Mouse (Mus musculus): ENCODE data around the gene Srbd1. TPM values are rescaled to one million over a fixed set of nuclear protein-coding genes. Genes with fewer than 3 reads are reported as not detected.

The Srbd1 gene
- total RNA-seq (2021), result 10 to 100 TPM; 13.0 to 13.6 TPM
- long read RNA-seq, experiment 1, transcript Srbd1-201 (21 exons, 3,530 nt), result major isoform, 8 of 9 reads
- long read RNA-seq, experiment 1, partial matches to known transcripts, result 1 of 9 reads
- long read RNA-seq, experiment 1, other reads (novel, unspliced or antisense), result 0 of 9 reads
- long read RNA-seq, experiment 2, transcript Srbd1-201 (21 exons, 3,530 nt), result major isoform, 7 of 11 reads
- long read RNA-seq, experiment 2, partial matches to known transcripts, result 1 of 11 reads
- long read RNA-seq, experiment 2, other reads (novel, unspliced or antisense), result 3 of 11 reads

GRCm38 (mm10) chr17:86145079-86145951 is at the start of gene Srbd1:
Srbd1 (minus strand) TSS chr17:86145175.
- DNase-seq (ENCODE audit: low spot score in 2 of 2), result peak; percentile 83 to 92

GRCm38 (mm10) chr17:86193979-86194378 is 49.0 kb upstream of the Srbd1 start:
- no peak for DNase-seq (ENCODE audit: low spot score in 2 of 2)

DNA sequence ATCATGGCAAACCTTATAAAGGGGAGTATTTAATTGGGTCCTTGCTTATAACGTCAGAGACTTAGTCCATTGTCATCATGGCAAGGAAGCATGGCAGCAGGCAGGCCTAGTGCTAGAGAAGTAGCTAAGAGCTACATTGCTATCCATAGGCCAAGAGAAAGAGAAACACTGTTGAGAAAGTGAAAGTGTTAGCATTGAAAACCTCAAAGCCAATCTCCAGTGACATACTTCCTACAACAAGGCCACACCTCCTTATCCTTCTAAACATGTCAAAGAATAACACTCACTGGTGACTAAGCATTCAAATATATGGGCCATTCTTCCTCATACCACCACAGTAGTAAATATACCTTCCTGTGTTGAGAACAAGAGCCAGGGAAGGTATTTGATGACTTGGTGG is 42.8 kb upstream of the Srbd1 start:
- DNase-seq (ENCODE audit: low spot score in 2 of 2), result no peak

- no peak for DNase-seq (ENCODE audit: low spot score in 2 of 2)
These were observed 40.6 kb upstream of the Srbd1 start for GRCm38 (mm10) chr17:86185584-86185983.

DNA sequence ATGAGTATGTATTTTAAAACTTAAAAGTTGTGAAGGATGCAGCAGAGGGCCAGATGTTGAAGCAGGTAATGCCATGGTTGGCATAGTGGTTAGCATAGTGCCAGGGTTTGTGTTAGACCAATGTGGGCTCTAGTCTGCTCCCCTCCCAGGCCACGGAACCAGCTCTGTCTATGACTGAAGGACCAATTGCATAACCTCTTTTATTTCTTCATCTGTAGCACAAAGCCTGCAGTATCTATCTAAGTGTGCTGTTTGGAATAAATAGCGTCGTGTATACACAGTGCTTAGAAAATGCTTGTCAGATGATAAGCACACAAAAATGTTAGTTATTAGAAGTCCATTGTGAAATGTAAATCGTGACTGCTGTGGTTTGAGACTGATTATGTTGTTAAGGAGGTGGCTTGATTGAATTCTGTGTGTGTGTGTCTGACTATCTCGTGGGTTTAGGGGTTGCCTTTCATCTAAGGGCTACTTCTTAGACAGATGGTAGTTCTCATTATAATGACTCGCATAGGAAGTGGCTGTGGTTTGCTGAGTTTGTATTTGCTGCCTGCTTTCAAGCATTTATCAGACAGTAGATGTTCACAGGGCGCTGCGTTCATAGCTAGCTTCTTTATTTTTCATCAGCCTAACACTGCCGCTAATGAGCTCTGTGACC is 39.7 kb upstream of the Srbd1 start:
- no peak for DNase-seq (ENCODE audit: low spot score in 2 of 2)

- DNase-seq (ENCODE audit: low spot score in 2 of 2), result no peak
These were observed 38.8 kb upstream of the Srbd1 start for GRCm38 (mm10) chr17:86183788-86184187.

GRCm38 (mm10) chr17:86176722-86177121 is 31.7 kb upstream of the Srbd1 start:
- DNase-seq (ENCODE audit: low spot score in 2 of 2), result no peak

- DNase-seq (ENCODE audit: low spot score in 2 of 2), result no peak
These were observed 30.5 kb upstream of the Srbd1 start for GRCm38 (mm10) chr17:86175516-86175915.

GRCm38 (mm10) chr17:86170164-86170958 is 25.4 kb upstream of the Srbd1 start:
- no peak for DNase-seq (ENCODE audit: low spot score in 2 of 2)

- peak in 1 of 2 experiments; percentile 19 for DNase-seq (ENCODE audit: low spot score in 2 of 2)
These were observed 24.1 kb upstream of the Srbd1 start for GRCm38 (mm10) chr17:86169092-86169491.

GRCm38 (mm10) chr17:86168231-86168981 is 23.4 kb upstream of the Srbd1 start:
- peak; percentile 41 to 43 for DNase-seq (ENCODE audit: low spot score in 2 of 2)

- DNase-seq (ENCODE audit: low spot score in 2 of 2), result peak; percentile 80 to 86
These were observed 22.6 kb upstream of the Srbd1 start, which contains the start of gene Prkce for GRCm38 (mm10) chr17:86167320-86168230. Prkce (plus strand) TSS chr17:86167785.

- DNase-seq (ENCODE audit: low spot score in 2 of 2), result peak; percentile 67 to 75
These were observed 21.8 kb upstream of the Srbd1 start for GRCm38 (mm10) chr17:86166567-86167319.

DNA sequence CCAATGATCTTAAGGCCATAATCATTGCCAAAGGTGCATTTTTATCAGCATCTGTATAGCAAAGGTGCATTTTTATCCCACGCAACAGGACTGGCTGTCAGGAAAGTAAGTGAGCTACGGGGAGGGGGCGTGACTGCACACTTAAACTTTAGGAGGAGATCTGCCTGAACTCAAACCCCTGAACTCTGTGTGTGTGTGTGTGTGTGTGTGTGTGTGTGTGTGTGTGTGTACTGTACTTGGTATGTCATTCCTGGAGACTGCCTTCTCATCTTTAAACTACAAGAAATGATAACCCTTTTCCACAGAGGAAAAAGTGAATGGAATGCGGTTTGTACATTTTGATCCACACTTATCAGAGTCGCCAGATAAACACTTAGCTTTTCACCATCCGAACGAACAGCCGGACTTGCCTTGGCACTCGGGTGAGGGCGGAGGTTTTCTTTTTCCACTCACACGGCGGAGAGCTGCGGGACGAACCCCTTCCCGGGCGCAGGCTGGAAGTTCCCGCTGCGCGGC is 21.1 kb upstream of the Srbd1 start:
- DNase-seq (ENCODE audit: low spot score in 2 of 2), result no peak

DNA sequence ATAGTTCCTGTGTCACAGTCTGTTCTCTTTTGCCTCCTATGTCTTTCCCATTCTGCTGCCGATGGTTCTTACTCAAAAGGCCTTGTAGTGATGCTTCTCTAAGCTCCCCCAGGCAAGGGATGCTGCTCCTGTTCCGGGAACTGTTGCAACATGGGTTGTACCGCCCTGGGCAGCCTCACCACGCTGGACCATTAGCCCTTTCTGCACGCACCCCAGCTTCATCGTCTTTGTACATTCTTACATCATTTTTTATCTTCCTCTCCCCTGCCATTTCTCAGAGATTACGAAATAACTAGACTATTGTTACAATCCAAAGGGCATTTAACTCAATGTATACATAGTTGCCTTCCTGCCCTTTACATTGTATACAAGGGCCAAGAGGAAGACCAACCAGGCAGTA is 19.4 kb upstream of the Srbd1 start:
- DNase-seq (ENCODE audit: low spot score in 2 of 2), result no peak

DNA sequence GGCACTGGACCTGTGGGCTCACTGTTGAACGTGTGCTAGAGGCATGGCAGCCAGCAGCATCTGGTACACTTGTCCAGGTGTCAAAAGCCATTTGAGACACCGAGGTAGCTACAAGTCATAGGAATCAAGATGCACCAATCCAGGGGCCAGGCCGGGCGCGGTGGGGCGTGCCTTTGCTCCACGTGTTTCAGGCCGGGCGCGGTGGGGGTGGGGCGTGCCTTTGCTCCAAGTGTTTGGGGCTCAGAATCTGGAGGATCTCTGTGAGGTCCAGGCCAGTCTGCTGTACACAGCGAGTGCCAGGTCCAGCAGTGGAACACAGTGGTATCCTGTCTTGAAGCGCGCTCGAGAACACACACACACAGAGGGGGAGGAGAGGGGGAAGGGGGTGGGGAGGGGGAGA is 17.7 kb upstream of the Srbd1 start:
- no peak for DNase-seq (ENCODE audit: low spot score in 2 of 2)

- no peak for DNase-seq (ENCODE audit: low spot score in 2 of 2)
These were observed 12.0 kb upstream of the Srbd1 start for GRCm38 (mm10) chr17:86156999-86157398.

GRCm38 (mm10) chr17:86150867-86151348 is 5.9 kb upstream of the Srbd1 start:
- DNase-seq (ENCODE audit: low spot score in 2 of 2), result peak; percentile 52 to 79
